In genomic region chr1:158546513-158546912, GRCm38 (mm10) we compare ENCODE assay signal across 22 mouse cellular contexts.
DNase-seq lines count a peak whose midpoint lies in the region; ATAC-seq and TF ChIP-seq lines count a peak whose summit lies in the region.
"Had no signal": no experiment of that assay in that cellular context is flagged by ENCODE, and none has a peak within 500 bp of the region (broad histone marks: within the 10 kb centered on the region; RNA-seq: fewer than 3 reads in every experiment).

No protein-coding gene starts in this region.

- no peaks in the 10 kb centered on the region for H3K9me3 ChIP-seq in embryonic facial prominence, embryonic 14.5 days (ENCODE audit: control insufficient read depth, low read length)
- H3K9me3 ChIP-seq in forebrain, embryonic 14.5 days (replicated peaks; ENCODE audit: control insufficient read depth, low read length) = no peaks in the 10 kb centered on the region
- H3K9me3 ChIP-seq: heart, embryonic 15.5 days; limb, embryonic 13.5 days; liver, embryonic 13.5 days; lung, embryonic 15.5 days had no signal

- no peak overlapping the region for H3K4me3 ChIP-seq in layer of hippocampus, adult 2 months
- H3K4me3 ChIP-seq in embryonic facial prominence, embryonic 14.5 days (ENCODE audit: low read depth, low read length) = no peak overlapping the region
- no peak overlapping the region for H3K4me3 ChIP-seq in forebrain, embryonic 14.5 days (ENCODE audit: low read depth, low read length)
- no peak overlapping the region for H3K4me3 ChIP-seq in olfactory bulb, adult 2 months (ENCODE audit: insufficient read depth, low read depth, low read length)
- H3K4me3 ChIP-seq: heart, adult 2 months; heart, embryonic 15.5 days; limb, embryonic 13.5 days; liver, embryonic 13.5 days; lung, embryonic 15.5 days had no signal

- TF ChIP-seq POLR2A in olfactory bulb, adult 2 months (IDR thresholded peaks at IDR 0.05; ENCODE audit: insufficient read depth, low read depth, low read length) = no peak

- H3K4me1 ChIP-seq in embryonic facial prominence, embryonic 14.5 days (ENCODE audit: control insufficient read depth, insufficient read depth, low read length) = 0 out of 2 replicates have a peak, but pooled peaks cover 4% of the 10 kb centered on the region
- peaks cover 20% of the 10 kb centered on the region for H3K4me1 ChIP-seq in forebrain, embryonic 14.5 days (ENCODE audit: control insufficient read depth, insufficient read depth, low read length)
- peaks cover 12% of the 10 kb centered on the region for H3K4me1 ChIP-seq in olfactory bulb, adult 2 months (ENCODE audit: control insufficient read depth, insufficient read depth, low read length)
- H3K4me1 ChIP-seq: heart, embryonic 15.5 days; liver, embryonic 13.5 days; lung, embryonic 15.5 days had no signal

- peak overlapping the region; percentile 92 for H3K27ac ChIP-seq in layer of hippocampus, adult 2 months
- H3K27ac ChIP-seq in embryonic facial prominence, embryonic 14.5 days (replicated peaks; ENCODE audit: low read depth, low read length) = no peak overlapping the region
- no peak overlapping the region for H3K27ac ChIP-seq in forebrain, embryonic 14.5 days (ENCODE audit: low read depth, low read length)
- peak overlapping the region; percentile 61 for H3K27ac ChIP-seq in olfactory bulb, adult 2 months (ENCODE audit: insufficient read depth, low read depth, low read length)
- H3K27ac ChIP-seq: heart, adult 2 months; heart, embryonic 15.5 days; limb, embryonic 13.5 days; liver, embryonic 13.5 days; lung, embryonic 15.5 days had no signal

- TF ChIP-seq CTCF in layer of hippocampus, adult 2 months (conservative IDR thresholded peaks at IDR 0.05) = no peak
- no peak for TF ChIP-seq CTCF in olfactory bulb, adult 2 months (IDR thresholded peaks at IDR 0.05; ENCODE audit: insufficient read depth, low read depth, low read length)

- ATAC-seq in embryonic facial prominence, embryonic 14.5 days (ENCODE audit: low read depth) = peak; percentile 79
- ATAC-seq in forebrain, embryonic 14.5 days = no peak

- no peaks in the 10 kb centered on the region for H3K27me3 ChIP-seq in embryonic facial prominence, embryonic 14.5 days (replicated peaks; ENCODE audit: control insufficient read depth, insufficient read depth, low read length)
- no peaks in the 10 kb centered on the region for H3K27me3 ChIP-seq in forebrain, embryonic 14.5 days (replicated peaks; ENCODE audit: control insufficient read depth, insufficient read depth, low read length)
- H3K27me3 ChIP-seq: heart, embryonic 15.5 days; limb, embryonic 13.5 days; liver, embryonic 13.5 days; lung, embryonic 15.5 days had no signal

- H3K36me3 ChIP-seq in embryonic facial prominence, embryonic 14.5 days (ENCODE audit: control insufficient read depth, insufficient read depth, low read length) = no peaks in the 10 kb centered on the region
- peaks cover 7% of the 10 kb centered on the region; the same call in 1 of the 2 replicates for H3K36me3 ChIP-seq in forebrain, embryonic 14.5 days (ENCODE audit: control insufficient read depth, insufficient read depth, low read length)
- H3K36me3 ChIP-seq: heart, embryonic 15.5 days; limb, embryonic 13.5 days; liver, embryonic 13.5 days; lung, embryonic 15.5 days had no signal

- no peak for DNase-seq in layer of hippocampus, adult 2 months (ENCODE audit: low spot score in 2 of 2)
- DNase-seq in layer of hippocampus, adult 9-11 months = no peak
- DNase-seq in embryonic facial prominence, embryonic 14.5 days (ENCODE audit: low spot score) = peak; percentile 53
- DNase-seq in forebrain, embryonic 14.5 days (ENCODE audit: low spot score) = peak; percentile 15
- no peak for DNase-seq in frontal cortex, postnatal 36 days (ENCODE audit: low spot score in 2 of 2)
- DNase-seq in cerebellum, postnatal 10 days = no peak
- no peak for DNase-seq in left cerebral cortex, adult 11 months (ENCODE audit: low spot score)
- DNase-seq: adrenal gland, adult 2 months; cerebellum, adult 9-11 months; gastrocnemius, postnatal 10 days; heart, adult 2 months; kidney, adult 18-20 months; kidney, postnatal 14 days; liver, embryonic 13.5 days; lung, postnatal 4 days; right cerebral cortex, postnatal 14 days; spleen, adult 18-20 months; thymus, postnatal 4 days had no signal

- no peak overlapping the region for H3K9ac ChIP-seq in embryonic facial prominence, embryonic 14.5 days (ENCODE audit: low read depth, low read length)
- H3K9ac ChIP-seq in forebrain, embryonic 14.5 days (ENCODE audit: low read length) = no peak overlapping the region
- H3K9ac ChIP-seq: heart, embryonic 15.5 days; limb, embryonic 13.5 days; liver, embryonic 13.5 days; lung, embryonic 15.5 days had no signal

- WGBS in embryonic facial prominence, embryonic 14.5 days = 53% methylated on average over 4 of the region's 4 CpGs
- 20% methylated on average over 4 of the region's 4 CpGs for WGBS in forebrain, embryonic 14.5 days
- 51% methylated on average over 4 of the region's 4 CpGs for WGBS in olfactory bulb, adult 2 months

- H3K4me2 ChIP-seq in embryonic facial prominence, embryonic 14.5 days (ENCODE audit: low read depth, low read length) = no peak overlapping the region
- no peak overlapping the region for H3K4me2 ChIP-seq in forebrain, embryonic 14.5 days (ENCODE audit: low read length)
- H3K4me2 ChIP-seq: heart, embryonic 15.5 days; limb, embryonic 13.5 days; liver, embryonic 13.5 days; lung, embryonic 15.5 days had no signal

Comparison
In these comparisons a context has a peak if more than half of its experiments do, and no peak if none do; other contexts are left out.
1. DNase-seq: peak in embryonic facial prominence, embryonic 14.5 days (single experiment) and forebrain, embryonic 14.5 days (single experiment); none in layer of hippocampus, adult 2 months (0 of 2), layer of hippocampus, adult 9-11 months (single experiment), frontal cortex, postnatal 36 days (0 of 2), cerebellum, postnatal 10 days (0 of 2) and left cerebral cortex, adult 11 months (single experiment).
2. H3K27ac ChIP-seq: peak in layer of hippocampus, adult 2 months (single experiment) and olfactory bulb, adult 2 months (single experiment); none in embryonic facial prominence, embryonic 14.5 days (single experiment) and forebrain, embryonic 14.5 days (single experiment).